Mouse (Mus musculus) layer of hippocampus, adult 11-12 months (tissue): ENCODE measurements around the gene Gm10037.
"Not testable (repeated sequence)": the region's sequence is repeated elsewhere in the genome, so short reads cannot be mapped to it uniquely, and the experiment has no call there.

Experiments
- DNase-seq: peaks from one replicate; pipeline ENCODE4 v3.0.0; 2022; ENCODE audit warnings: low spot score

The Gm10037 gene

GRCm38 (mm10) chr13:67830911-67831336 lies at the start of gene Gm10037:
TSS of gene Gm10037 (plus strand) at chr13:67831106.
- peak; percentile 67 for DNase-seq

- no peak for DNase-seq
These were observed 38.9 kb upstream of the Gm10037 start for GRCm38 (mm10) chr13:67791921-67792455.

GRCm38 (mm10) chr13:67798618-67799017 lies 32.3 kb upstream of the Gm10037 start:
- no peak for DNase-seq

GRCm38 (mm10) chr13:67799151-67799550 lies 31.8 kb upstream of the Gm10037 start:
- not testable (repeated sequence) for DNase-seq

GRCm38 (mm10) chr13:67811651-67812210 lies 19.2 kb upstream of the Gm10037 start:
- no peak for DNase-seq

GRCm38 (mm10) chr13:67812961-67813709 lies 17.8 kb upstream of the Gm10037 start:
- DNase-seq: no peak

GRCm38 (mm10) chr13:67813710-67814660 lies 16.9 kb upstream of the Gm10037 start, which contains the start of gene Zfp273:
TSS of gene Zfp273 (plus strand) at chr13:67813740.
- DNase-seq: peak; percentile 78

- DNase-seq: no peak
These were observed 12.3 kb upstream of the Gm10037 start for GRCm38 (mm10) chr13:67818636-67819035.

GRCm38 (mm10) chr13:67833137-67833536 lies 2.2 kb downstream of the Gm10037 start:
- not testable (repeated sequence) for DNase-seq

GRCm38 (mm10) chr13:67843775-67844118 lies 12.8 kb downstream of the Gm10037 start:
- DNase-seq: no peak

- DNase-seq: peak; percentile 74
These were observed 13.4 kb downstream of the Gm10037 start for GRCm38 (mm10) chr13:67844119-67844852.

- DNase-seq: no peak
These were observed 13.9 kb downstream of the Gm10037 start for GRCm38 (mm10) chr13:67844853-67845194.

GRCm38 (mm10) chr13:67850361-67850760 lies 19.5 kb downstream of the Gm10037 start:
- no peak for DNase-seq

GRCm38 (mm10) chr13:67853130-67853529 lies 22.2 kb downstream of the Gm10037 start:
- no peak for DNase-seq

- peak; percentile 34 for DNase-seq
These were observed 23.1 kb downstream of the Gm10037 start for GRCm38 (mm10) chr13:67853983-67854382.

- DNase-seq: no peak
These were observed 26.4 kb downstream of the Gm10037 start for GRCm38 (mm10) chr13:67857317-67857716.

- no peak for DNase-seq
These were observed 31.6 kb downstream of the Gm10037 start for GRCm38 (mm10) chr13:67862508-67862907.

GRCm38 (mm10) chr13:67863026-67863425 lies 32.1 kb downstream of the Gm10037 start, which contains the start of gene BC048507:
TSS of gene BC048507 (plus strand) at chr13:67863326.
- no peak for DNase-seq

- DNase-seq: no peak
These were observed 34.0 kb downstream of the Gm10037 start for GRCm38 (mm10) chr13:67864764-67865350.

GRCm38 (mm10) chr13:67867899-67868298 lies 37.0 kb downstream of the Gm10037 start:
- DNase-seq: no peak

- not testable (repeated sequence) for DNase-seq
These were observed 45.3 kb downstream of the Gm10037 start for GRCm38 (mm10) chr13:67876049-67876698.
